Mouse (Mus musculus) urinary bladder, postnatal 0 days (tissue): ENCODE data around the gene Coq4. TPM values are rescaled to one million over a fixed set of nuclear protein-coding genes. Genes with fewer than 3 reads are reported as not detected.

Experiments used
- microRNA-seq: library from miRNA; unstranded; fragments of <30 nt; microRNA quantifications from one replicate; pipeline ENCODE4, GENCODE M21; 2016
- polyA plus RNA-seq: library from polyadenylated mRNA; unstranded; fragments of >200 nt; fragmentation: Nextera tagmentation; extraction: Ambion mirVana; gene quantifications from 2 replicates; pipeline ENCODE4 v1.2.1, GENCODE M21; 2015

Gene Coq4
- 16.8 TPM in 2 replicates for polyA plus RNA-seq

DNA sequence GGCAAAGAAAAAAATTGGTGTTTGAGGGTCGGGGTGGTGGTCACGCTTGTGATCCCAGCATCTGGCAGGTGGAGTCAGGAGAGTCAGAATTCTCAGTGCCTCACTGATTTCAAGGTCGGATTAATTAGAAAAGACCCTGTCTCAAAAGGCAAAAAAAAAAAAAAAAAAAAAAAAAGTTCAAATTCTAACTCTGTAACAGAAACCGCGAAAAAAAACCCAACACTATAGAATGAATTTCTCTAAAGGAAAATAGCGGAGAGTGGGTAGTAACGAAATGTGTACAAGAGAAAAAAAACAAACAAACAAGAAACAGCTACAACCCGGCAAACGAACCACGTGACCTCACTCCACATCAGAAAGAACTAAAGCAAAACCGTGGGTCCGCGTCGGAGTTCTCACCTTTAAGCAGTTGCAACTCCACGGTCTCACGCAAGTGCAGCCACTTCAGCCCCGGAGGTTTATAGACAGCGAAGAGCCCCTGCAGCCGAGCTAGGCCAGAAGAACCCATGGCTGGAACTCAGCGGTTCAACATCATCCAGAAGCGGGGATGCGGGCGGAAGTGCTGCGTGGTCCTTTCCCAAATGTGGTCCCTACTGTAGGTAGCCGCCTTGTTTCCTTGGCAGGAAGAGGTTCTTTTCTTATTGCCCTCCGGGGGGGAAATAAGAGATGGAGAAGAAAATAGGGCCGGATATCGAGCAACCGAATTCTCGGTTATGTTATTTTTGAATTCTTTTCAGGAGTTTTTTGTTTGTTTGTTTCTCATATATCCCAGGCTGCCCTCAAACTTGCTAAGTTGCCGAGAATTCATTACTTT is at the start of gene Coq4:
Coq4 (plus strand) TSS at position 390 of the 814 bp plus-strand sequence.

DNA sequence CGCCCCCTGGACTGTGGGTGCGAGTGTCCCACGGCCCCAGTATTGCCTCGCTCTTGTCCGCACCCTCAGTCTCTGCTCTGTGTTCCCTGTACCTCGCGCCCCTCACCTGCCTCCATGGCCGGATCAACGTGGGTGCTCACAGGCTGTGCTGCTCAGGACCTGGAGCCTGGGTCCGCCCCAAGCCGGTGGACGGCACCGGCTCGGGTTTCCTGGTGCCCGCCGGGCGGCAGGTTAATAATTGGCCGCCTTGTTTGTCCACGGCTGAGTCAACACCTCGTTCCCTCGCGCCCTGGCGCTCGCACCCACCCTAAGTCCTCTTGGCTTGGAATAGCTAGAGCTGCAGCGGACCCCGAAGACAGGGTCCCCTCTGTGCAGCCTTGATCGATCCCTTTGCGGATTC is 35.8 kb upstream of the Coq4 start, which contains the start of gene Gm13420:
Gm13420 (minus strand) TSS at position 189 of the 400 bp plus-strand sequence.

DNA sequence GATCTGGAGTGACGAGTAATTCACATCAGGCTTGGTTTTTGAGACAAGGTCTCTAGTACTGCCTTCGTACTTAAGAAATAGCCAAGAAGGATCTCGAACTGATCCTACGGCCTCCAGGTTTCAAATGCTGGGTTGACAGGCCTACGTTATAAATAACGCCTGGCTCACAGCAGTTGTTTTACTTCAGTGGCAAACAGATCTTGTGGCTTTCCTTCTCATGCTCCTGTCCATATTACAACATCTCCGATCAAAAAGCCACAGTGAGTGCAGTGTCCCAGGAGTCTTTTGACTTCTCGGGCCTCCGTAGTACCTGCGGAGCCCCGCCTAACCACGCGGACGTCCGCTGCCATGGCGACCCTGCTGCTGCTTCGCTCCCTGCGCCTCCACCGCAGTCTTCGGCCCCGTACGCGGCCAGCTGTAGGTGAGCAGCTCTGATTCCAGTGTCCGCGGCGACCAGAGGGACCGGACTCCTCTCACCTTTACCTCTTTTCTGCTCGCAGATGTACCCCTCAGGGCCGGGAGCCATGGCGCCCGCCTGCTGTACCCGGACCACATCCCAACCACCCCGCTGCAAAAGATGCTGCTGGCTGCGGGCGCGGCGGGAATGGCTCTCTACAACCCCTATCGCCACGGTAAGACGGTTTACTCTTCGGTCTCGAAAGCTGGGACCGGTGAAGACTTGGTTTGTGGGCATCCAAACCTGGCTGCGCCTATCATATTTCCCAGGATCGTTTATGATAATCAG is 816 bp downstream of the Coq4 start, which contains the start of gene Trub2:
Trub2 (minus strand) TSS at position 566 of the 745 bp plus-strand sequence.

DNA sequence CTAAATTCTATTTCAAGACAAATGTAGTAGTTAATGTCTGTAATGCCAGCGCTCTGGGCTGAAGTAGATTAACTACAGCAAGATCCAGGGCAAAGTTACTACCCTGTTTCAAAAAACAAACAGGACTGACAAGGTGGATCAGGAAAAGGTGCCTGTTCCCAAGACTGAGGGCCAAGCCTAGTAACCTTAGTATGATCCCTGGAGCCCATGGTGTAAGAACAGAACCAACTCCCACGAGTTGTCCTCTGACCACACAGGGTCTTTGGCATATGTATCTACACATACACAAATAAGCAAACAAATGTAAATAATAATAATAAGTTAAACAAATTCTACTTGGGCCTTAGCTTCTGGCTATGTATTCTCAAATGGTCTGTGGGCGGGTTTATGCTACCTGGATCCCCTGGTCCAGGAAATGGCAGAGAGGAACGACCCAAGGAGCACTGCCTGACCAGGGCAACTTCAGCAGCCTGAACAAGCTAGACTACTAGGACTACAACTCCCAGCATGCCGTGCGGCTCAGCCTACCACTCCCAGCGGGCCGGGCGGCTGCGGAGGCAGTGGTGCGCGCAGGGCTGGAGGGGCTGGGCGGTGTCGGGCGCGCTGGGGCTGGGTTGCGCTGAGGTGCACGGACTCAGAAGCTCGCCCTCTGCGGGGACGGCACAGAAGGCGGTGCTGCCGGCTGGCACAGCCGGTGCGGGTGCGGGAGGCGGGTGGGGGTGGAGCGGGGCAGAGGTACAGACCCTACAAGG is 15.0 kb downstream of the Coq4 start, which contains the start of gene Slc27a4:
Slc27a4 (plus strand) TSS at position 560 of the 752 bp plus-strand sequence.

DNA sequence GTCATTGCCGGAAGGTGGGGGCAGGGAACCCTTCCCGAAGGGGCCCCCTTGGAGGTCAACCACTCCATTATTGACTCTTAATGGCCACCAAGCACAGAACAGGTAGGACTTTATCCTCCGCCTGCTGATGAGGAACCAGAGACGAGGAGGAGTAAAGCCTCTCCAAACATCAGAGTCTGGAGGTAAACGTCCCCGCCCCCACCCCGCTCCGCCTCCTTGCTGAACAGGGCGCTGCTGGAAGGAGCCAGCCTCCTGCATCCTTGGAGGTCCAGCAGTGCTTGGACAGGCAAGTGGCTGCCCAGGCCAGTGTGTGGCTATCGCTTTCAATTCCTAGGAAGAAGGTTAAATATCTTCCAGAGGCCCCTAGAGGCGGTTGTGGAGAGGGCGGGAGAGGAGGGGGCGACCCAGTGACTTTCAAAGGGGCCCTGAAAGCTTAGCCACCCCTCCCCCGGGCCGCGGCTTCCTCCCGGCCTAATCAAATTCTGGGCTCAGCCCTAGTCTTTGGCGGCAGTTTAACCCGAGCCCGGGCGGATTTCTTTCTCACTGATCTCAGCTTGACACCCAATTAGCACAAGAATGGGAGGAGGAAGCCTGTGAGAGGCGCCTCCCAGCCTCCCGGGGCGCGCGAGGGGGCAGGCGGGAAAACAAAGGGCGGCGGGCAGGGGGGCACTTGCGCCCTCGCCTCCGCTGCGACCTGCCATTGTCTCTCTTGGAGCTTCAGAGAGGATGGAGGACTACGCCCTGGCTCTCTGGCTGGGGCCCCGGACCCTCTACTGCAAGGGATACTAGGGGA is 32.9 kb downstream of the Coq4 start, which contains the start of gene Urm1:
Urm1 (plus strand) TSS at position 51 of the 793 bp plus-strand sequence.

Small RNA genes lying within 50 kb of the gene (microRNA-seq; reads per million reads assigned to microRNA genes)
- not detected for gene Mir219a-2
- not detected for gene Mir219b

Other genes with a start within 250 kb of the Coq4 start
- gene Rapgef1, start 167.8 kb upstream of the Coq4 start, polyA plus RNA-seq = 8.1 and 10.1 TPM in 2 replicates
- not detected in 2 replicates for gene Gm13420, start 35.8 kb upstream of the Coq4 start, polyA plus RNA-seq
- not detected in 2 replicates for gene Gm13547, start 28.2 kb upstream of the Coq4 start, polyA plus RNA-seq
- gene Trub2, start 1.0 kb downstream of the Coq4 start, polyA plus RNA-seq = 18.2 and 18.9 TPM in 2 replicates
- 19.6 and 20.0 TPM in 2 replicates for gene Slc27a4, start 15.1 kb downstream of the Coq4 start, polyA plus RNA-seq
- 16.7 and 17.5 TPM in 2 replicates for gene Urm1, start 32.6 kb downstream of the Coq4 start, polyA plus RNA-seq
- gene Cercam, start 81.7 kb downstream of the Coq4 start, polyA plus RNA-seq = 55.6 and 68.8 TPM in 2 replicates
- 24.4 and 29.1 TPM in 2 replicates for gene Odf2, start 101.7 kb downstream of the Coq4 start, polyA plus RNA-seq
- gene Gle1, start 147.9 kb downstream of the Coq4 start, polyA plus RNA-seq = 25.6 and 26.7 TPM in 2 replicates
- 71.0 and 86.1 TPM in 2 replicates for gene Sptan1, start 178.1 kb downstream of the Coq4 start, polyA plus RNA-seq